Mouse (Mus musculus): ENCODE measurements around the gene Ugt2a2. TPM values are rescaled to one million over a fixed set of nuclear protein-coding genes. Genes with fewer than 3 reads are reported as not detected.

The Ugt2a2 gene
- not detected for polyA plus RNA-seq (2014; fragmentation: Illumina TruSeq; extraction: RNeasy Lipid Tissue Mini Kit (QIAGEN cat#74804); ENCODE audit: low read depth, low replicate concordance)

DNA sequence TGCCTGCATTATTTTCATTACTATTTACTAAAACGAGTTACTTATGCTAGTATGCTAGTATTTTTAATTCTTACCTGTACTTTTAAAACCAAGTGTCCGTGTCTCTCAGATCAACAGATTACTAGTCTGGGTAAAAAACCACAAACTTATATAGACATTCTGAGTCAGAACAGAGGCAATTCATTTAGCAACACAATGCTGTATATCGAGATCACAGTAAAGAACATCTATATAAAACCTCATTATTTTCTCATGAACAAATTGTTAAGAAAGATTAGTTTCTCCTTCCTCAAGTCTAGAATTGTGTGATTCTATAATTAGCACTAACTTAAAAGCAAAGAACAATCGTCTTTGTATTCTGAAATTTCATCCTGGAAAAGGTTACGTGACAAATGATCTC lies at the start of gene Ugt2a2:
Gene Ugt2a2 (minus strand): TSS at position 101 of the 400 bp plus-strand sequence.

DNA sequence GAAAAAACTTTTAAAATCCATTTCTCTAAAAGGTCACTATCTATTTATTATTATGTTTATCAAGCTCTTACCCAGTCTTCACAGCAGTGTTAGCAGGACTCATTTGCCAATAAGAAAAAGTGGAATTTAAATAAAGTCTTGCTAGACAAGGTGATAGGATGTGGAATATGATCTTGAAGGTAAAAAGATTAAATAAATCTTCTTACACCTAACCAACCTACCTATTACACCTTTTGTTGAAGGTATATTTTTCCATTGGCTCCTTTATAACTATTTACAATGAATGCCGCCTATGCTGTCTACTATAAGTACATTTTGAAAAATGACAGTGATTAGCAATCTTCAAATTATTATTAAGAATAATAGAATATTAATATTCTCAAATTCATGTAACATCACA lies 8.7 kb upstream of the Ugt2a2 start, which contains the start of gene Ugt2a1:
Gene Ugt2a1 (minus strand): TSS at position 101 of the 400 bp plus-strand sequence.

DNA sequence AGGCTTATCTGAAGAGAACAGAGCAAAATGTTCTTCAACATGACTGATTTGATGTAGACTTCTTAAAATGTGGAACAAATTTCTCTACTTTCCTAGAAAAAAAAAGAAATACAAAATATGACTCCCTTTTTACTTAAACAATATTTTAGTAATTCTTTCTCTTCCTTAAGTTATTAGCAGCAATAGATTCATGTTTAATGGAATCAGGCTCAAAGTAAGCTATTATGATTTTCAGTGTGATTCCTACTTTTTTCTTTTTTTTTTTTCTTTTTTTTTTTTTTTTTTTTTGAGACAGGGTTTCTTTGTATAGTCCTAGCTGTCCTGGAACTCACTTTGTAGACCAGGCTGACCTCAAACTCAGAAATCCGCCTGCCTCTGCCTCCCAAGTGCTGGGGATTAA lies 4.6 kb upstream of the Ugt2a2 start, which contains the start of gene Gm43638:
Gene Gm43638 (minus strand): TSS at position 101 of the 400 bp plus-strand sequence.

DNA sequence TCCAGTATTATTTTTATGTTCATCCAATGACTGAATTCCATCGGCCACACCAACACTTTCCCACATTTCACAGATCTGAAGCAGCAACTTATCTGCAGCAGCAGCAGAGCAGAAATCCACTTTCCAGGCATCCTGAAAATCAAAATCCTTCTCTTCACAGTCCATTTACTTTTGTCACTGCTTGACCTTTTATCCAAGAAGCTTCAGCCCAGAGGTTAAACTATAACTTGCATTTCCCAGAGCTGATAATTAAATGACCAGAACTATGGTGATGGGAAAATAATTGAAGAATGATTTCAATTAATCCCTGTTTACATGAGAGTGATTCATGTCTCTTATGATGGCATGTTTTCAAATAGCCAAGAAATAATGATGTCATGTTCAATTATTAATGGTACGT lies 58.0 kb downstream of the Ugt2a2 start, which contains the start of gene Ugt2b38:
Gene Ugt2b38 (minus strand): TSS at position 163 of the 400 bp plus-strand sequence.

Other genes starting within 250 kb of the Ugt2a2 start
- not detected for gene Ugt2b37, start 227.5 kb downstream of the Ugt2a2 start, polyA plus RNA-seq (2014; fragmentation: Illumina TruSeq; extraction: RNeasy Lipid Tissue Mini Kit (QIAGEN cat#74804); ENCODE audit: low read depth, low replicate concordance)
- gene Ugt2a3, start 145.1 kb downstream of the Ugt2a2 start, polyA plus RNA-seq (2014; fragmentation: Illumina TruSeq; extraction: RNeasy Lipid Tissue Mini Kit (QIAGEN cat#74804); ENCODE audit: low read depth, low replicate concordance) = 0.34 TPM
- gene Ugt2b38, start 58.1 kb downstream of the Ugt2a2 start, polyA plus RNA-seq (2014; fragmentation: Illumina TruSeq; extraction: RNeasy Lipid Tissue Mini Kit (QIAGEN cat#74804); ENCODE audit: low read depth, low replicate concordance) = not detected
- gene Gm43638, start 4.5 kb upstream of the Ugt2a2 start, polyA plus RNA-seq (2014; fragmentation: Illumina TruSeq; extraction: RNeasy Lipid Tissue Mini Kit (QIAGEN cat#74804); ENCODE audit: low read depth, low replicate concordance) = not detected
- not detected for gene Ugt2a1, start 8.6 kb upstream of the Ugt2a2 start, polyA plus RNA-seq (2014; fragmentation: Illumina TruSeq; extraction: RNeasy Lipid Tissue Mini Kit (QIAGEN cat#74804); ENCODE audit: low read depth, low replicate concordance)
- gene Sult1b1, start 55.9 kb upstream of the Ugt2a2 start, polyA plus RNA-seq (2014; fragmentation: Illumina TruSeq; extraction: RNeasy Lipid Tissue Mini Kit (QIAGEN cat#74804); ENCODE audit: low read depth, low replicate concordance) = not detected
- 0.29 TPM for gene Sult1d1, start 86.8 kb upstream of the Ugt2a2 start, polyA plus RNA-seq (2014; fragmentation: Illumina TruSeq; extraction: RNeasy Lipid Tissue Mini Kit (QIAGEN cat#74804); ENCODE audit: low read depth, low replicate concordance)
- not detected for gene Sult1e1, start 109.3 kb upstream of the Ugt2a2 start, polyA plus RNA-seq (2014; fragmentation: Illumina TruSeq; extraction: RNeasy Lipid Tissue Mini Kit (QIAGEN cat#74804); ENCODE audit: low read depth, low replicate concordance)
- gene Csn1s1, start 183.9 kb upstream of the Ugt2a2 start, polyA plus RNA-seq (2014; fragmentation: Illumina TruSeq; extraction: RNeasy Lipid Tissue Mini Kit (QIAGEN cat#74804); ENCODE audit: low read depth, low replicate concordance) = not detected
- gene Csn2, start 217.4 kb upstream of the Ugt2a2 start, polyA plus RNA-seq (2014; fragmentation: Illumina TruSeq; extraction: RNeasy Lipid Tissue Mini Kit (QIAGEN cat#74804); ENCODE audit: low read depth, low replicate concordance) = not detected